Mouse (Mus musculus): Measurements from ENCODE around the gene Mfsd4b1.

DNA sequence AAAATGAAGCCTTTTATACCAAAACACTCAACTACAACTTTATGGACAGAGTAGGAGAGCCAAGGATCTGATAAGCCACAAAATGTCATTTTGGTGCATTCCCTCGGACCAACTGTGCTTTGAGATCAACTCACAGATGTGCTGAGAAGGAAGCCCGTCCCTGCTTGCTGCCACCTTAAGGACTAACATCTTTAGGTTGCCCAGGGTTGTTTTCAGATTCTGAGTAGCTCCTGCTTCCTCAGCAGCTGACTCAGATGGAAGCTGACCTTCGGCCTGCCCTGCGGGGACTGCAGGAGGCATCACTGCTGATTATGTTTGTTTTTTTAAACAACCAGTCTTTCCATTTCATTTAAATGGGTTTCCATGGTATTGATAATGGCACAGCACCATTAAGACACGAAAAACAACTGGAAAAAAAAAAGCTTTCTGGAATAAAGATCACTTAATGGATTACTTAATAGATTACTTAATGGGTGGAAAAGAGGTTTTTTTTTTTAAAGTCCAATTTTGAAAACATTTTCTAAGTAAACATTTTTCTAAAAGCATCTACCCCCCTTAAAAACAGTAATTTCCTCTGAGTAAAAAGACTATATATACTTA, 38.3 kb upstream of the Mfsd4b1 start:
- TF ChIP-seq CTCF (IDR thresholded peaks at IDR 0.05; ENCODE audit: borderline replicate concordance, insufficient read depth, low read length): no peak
- TF ChIP-seq POLR2A (IDR thresholded peaks at IDR 0.05; ENCODE audit: low read depth, low read length): no peak

Data from embryonic fibroblast, embryonic 13.5 days (primary cell).